Mouse (Mus musculus) myocyte (in vitro differentiated cells): ENCODE results near the gene Plin1.

ENCODE experiments used
- MAX ChIP-seq: IDR thresholded peaks from one replicate; pipeline ENCODE4 v1.6.1; 2011; ENCODE audit warnings: low read depth, mild to moderate bottlenecking, control low read depth
- POLR2A ChIP-seq: IDR thresholded peaks from one replicate; pipeline ENCODE4 v1.6.1; 2011; ENCODE audit warnings: low read depth, mild to moderate bottlenecking, control low read depth, moderate library complexity; ENCODE audit not compliant: insufficient read length
- POLR2AphosphoS2 ChIP-seq: IDR thresholded peaks from one replicate; pipeline ENCODE4 v1.6.1; 2011; ENCODE audit warnings: low read depth, control low read depth; ENCODE audit not compliant: insufficient read length

DNA sequence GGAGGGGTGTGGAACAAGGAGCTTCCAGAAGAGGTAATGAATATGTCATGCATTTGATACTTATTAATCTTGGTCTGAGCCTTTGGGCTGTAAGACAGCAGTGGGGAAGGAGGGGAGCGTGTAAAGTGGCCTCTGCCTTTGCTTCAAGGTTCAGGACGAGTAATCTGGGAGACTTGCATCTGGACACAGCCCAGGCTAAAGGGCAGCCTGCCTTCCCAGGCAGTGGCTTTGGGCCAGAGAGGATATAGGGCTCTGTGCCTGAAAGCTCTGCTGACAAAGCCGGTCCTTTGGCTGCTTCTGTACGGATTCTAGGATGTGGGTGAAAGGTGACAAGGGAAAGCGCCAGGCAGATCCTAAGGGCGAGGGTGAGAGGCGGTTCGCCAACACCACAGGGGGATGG, 1.9 kb upstream of the Plin1 start:
- TF ChIP-seq MAX (no peak), POLR2AphosphoS2 (no peak), POLR2A (no peak)
